Mouse (Mus musculus) liver, adult (tissue): ENCODE results near the gene Tm7sf2.

ENCODE experiments used
- GATA4 ChIP-seq: IDR thresholded peaks from 2 replicates; pipeline ENCODE4 v1.6.1; 2014; ENCODE audit warnings: mild to moderate bottlenecking, low read length; ENCODE audit not compliant: insufficient replicate concordance

Gene Tm7sf2

DNA sequence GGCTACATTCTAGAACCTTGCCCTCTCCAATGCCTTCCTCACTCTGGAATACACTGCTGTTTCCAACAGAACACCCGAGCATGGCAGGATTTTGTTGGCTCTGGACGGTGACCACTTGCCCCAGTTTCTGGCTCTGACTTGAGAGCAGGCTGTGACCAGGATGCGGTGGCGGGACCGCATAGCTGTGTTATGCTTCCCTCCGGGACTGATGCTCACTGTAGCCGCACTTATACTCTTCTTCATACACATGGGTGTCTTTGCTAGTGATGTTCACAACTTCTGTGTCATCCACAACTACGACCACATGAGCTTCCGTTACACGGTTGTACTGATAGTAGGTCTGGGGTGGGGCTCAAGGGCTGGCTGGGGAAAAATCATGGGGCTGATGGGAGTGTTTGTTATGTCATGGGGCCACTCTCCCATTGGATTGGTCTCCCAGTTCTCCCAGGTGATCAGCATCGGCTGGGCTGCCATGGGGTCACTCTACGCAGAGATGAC lies 11.9 kb upstream of the Tm7sf2 start, which contains the start of gene Tmem262:
Gene Tmem262 (plus strand): TSS at position 51 of the 498 bp plus-strand sequence.
- no peak for TF ChIP-seq GATA4

DNA sequence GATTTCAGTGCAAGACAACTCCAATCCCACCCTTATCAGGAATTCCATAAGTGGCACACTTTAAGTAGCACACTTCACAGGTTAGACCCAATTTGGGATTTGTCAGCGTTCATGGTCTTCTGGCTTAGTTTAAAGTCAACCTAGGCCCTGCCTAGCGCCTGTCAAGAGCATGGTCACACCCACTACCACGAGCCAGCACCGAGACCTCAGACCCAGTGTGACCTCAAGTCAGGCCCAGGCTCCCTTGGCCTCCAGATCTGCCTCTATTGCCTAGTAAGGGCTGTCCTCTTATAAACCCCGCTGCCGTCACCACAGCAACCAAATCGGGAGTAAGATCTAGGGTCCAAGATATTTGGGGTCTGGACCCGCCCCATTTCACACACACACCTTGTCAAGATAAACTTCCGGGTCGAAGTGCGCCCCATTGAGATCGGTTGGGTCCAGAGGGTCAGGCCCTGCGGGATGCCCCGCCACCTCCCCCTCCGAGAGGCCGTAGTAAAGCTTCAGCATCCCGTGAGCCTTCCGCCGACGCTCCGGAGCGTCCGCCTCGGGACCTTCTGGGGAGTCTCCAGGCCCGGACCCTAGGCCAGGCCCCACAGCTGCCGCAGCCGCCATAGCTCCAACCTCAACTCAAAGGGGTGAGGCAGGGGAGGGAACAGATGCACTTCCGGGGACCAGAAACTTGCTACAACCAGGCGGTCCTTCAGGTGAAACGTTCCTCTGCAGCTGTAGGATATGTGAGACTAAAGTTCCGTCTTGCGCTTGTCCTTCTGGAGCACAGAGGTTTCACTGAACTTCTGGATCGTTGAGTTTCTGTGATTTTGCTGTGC lies 8.6 kb upstream of the Tm7sf2 start, which contains the start of gene Vps51:
Gene Vps51 (minus strand): TSS at position 668 of the 830 bp plus-strand sequence.
- TF ChIP-seq GATA4 = peak; percentile 4; the same call in 1 of the 2 replicates

DNA sequence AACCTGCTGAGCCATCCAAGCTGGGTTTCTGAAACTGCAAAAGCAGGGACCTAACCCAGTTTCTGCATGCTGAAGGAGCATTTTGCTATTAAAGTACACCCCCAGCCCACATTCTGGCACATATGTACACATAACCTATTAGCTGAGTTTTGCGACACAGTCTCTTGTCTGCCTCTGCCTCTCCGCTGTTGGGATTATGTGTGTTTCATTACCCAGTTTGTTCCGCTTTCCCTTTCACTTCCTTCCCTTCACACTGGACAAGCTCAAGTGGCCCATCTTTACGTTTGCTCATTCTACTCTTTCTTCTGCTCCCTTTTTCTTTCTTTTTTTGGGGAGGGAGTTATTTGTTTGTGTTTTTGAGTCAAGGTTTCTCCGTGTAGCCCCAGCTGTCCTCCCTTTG lies 5.7 kb upstream of the Tm7sf2 start:
- TF ChIP-seq GATA4 = no peak

DNA sequence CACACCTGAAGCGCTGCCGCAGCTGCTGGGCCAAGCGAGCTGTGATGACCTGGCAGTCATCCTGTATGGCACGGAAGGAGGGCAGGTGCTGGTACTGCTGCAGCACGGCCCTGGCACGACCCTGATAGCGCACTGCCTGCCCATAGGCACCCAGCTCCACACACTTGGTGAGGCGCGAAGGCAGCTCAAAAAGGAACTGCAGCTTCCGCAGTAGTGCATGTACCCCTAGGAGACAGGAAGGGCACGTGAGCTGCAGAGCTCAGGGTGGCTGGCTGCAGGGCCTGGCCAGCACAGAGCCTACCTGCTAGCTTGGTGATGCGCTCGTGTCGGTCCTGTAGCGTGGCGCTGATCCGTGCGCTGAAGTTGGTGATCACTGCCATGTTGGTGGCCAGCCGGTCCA lies 3.1 kb upstream of the Tm7sf2 start:
- TF ChIP-seq GATA4 = no peak

DNA sequence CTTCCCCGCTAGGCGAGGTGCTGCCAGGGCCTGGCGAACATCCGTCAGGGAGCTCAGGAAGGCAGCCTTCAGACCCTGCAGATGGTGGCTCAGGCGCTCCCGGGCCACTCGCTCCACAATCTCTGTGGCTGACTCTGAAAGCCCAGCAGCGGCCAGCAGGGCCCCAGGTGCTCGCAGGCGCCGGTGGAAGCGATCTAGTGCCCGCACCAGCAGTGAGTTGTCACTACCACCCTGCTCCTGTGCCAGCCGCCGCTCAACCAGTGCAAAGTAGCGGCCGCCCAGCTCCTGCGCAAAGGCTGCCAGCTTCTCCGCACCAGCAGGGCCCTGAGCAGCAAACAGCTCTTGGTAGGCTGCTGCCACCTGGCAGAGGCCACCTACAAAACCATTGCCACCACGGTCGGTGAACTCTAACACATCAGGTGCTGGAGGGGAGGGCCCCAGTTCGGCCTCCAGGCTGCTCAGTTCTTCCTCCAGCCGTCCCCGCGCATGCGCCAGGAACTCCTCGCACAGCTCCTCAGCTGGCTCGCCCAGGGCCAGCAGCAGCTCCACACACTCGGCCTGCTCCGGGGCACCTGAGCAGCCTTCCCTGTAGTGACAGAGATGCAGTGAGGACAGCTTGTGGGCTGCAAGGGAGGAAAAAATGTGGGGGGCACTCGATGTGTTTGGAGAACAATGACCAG lies 2.5 kb upstream of the Tm7sf2 start:
- TF ChIP-seq GATA4 = no peak

DNA sequence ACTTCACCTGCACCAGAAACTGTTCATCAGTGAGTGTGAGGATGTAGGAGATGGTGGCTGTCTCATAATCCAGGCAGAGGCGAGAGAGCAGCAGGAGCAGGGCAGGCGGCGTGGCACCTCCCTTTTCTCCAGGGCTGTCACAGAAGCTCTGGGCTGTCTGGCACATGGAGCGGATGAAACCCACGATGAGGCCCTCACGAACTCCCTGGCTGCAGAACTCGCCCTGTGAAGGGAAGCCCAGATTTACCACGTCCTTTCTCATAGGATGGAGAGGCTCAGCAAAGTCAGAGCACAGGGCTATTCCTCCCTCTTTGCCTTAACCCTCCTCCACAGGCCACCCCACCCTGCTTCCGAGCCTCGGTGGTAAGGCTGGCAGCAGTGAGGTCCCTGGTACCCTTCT lies 1.7 kb upstream of the Tm7sf2 start:
- TF ChIP-seq GATA4 = no peak

DNA sequence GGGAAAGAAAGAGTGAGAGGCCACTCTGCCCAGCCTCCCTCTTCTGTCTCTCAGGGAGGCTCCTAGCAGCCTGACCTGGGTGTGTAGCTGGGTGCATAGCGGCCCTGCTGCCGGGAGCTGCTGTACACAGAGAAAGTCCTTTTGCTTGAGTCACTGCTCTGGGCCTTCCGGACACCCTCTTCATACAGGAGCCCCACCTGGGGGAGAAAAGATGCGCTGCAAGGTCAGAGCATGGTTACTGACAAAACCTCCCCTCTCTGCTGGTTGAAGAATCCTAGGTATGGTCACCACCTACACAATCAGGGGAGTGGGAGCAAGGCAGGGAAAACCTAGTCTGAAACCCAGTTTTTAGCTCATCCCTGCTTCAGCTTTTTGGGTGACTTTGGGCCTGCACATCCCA lies 778 bp upstream of the Tm7sf2 start:
- TF ChIP-seq GATA4 = no peak

DNA sequence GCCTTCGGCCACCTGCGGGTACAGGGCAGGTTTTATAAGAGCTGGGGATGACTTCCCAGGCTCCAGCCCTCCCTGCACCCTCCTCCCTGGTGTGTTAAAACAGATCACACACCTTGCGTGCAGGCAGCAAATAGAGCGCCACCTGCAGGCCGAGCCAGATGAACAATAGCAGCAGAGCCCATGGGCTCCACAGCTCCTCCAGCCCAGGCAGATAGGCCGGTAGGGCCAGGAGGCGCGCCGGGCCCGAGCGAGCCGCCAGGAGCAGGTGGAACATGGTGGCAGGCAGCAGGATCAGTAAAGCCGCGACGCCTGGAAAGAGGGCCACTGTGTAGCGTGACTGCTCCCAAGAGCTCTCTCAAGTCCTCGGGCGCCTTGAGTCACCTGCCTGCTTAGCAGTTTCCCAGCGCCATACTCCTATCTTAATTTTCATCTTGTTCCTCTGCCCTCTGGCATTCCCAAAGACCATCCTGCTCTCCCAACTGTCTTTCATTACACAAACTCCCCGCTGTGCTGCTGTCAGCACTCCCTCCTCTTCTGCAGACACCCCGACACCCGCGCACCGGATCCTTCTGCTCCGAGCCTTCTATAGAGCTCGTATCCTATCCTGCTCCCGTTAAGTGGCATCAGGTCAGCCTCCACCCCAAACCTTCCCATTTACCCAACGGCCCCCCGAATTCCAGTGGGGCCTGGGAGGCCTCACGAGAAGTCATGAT lies 1.0 kb downstream of the Tm7sf2 start:
- no peak for TF ChIP-seq GATA4

DNA sequence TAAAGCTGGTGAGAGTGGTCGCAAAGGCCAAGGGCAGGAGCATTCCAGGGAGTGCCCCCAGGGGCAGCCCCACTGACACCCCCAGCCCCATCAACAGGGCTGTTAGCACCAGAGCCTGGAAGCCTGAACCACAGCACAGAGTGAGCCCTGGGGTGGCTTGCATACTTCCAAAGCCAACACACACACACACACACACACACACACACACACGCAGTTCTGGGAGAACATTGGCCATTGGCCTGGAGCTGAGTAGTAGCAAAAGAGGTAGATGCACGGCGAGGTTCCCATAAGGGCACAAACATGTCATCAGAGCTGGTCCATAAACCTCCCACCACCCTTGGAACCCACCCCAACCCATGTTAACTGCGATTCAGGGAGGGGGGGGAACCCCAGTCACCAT lies 1.6 kb downstream of the Tm7sf2 start:
- no peak for TF ChIP-seq GATA4

DNA sequence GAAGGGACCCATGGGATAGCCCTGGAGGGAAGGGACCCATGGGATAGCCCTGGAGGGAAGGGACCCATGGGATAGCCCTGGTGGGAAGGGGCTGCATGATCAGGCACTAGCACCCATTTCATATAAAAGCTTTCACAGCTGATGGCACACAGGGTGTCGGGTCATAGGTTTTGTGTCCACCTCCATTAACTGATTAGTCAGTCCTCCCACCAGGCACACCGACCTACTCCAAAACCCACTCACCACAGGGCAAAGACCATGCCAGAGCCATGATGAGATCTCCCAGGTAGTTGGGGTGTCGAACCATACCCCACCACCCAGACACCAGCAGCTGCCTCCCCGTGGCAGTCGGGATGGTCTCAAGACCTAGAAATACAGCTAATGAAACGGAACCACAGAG lies 5.1 kb downstream of the Tm7sf2 start:
- no peak for TF ChIP-seq GATA4

DNA sequence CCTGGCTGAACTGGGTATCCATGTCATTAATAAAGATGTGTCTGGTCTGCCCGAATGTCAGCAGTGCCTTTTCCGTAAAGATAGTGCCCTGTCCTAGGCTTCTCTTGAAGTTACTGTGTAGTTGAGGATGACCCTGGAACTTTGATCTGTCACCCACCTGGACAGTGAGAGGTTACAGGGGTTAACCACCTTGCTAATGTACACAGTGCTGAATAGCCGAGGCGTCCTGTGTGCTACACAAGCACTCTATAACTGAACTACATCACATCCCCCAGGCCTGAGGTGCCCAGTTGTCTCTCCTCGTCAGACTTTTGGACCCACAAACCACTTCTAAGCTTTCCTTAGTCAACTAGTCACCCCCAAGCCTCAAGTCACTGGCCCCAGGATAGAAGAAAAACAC lies 5.8 kb downstream of the Tm7sf2 start:
- TF ChIP-seq GATA4 = no peak

DNA sequence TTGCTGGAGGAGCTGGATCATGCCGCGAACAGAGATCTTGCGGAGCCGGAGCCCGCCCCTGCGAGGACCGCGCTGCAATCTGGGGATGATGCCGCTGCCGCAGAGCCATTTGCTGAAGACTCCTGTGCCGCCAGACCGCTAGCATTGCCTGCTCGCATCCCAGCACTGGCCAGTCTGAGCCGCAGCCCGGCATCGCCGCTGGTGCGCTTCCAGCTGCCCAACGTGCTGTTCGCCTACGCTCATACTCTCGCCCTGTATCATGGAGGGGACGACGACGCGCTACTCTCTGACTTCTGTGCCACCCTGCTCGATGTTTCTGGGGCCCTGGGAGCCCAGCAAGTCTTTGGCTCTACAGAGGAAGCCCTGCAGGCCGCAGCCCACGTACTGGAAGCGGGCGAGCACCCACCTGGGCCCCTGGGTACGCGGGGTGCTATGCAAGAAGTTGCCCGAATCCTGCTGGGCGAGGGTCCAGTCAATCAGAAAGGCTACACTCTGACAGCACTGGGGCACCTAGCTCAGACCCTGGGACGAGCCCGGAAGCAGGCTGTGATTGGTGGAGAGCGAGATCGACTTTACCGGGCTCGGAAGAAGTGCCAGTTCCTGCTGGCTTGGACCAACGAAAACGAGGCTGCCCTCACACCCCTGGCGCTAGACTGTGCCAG lies 6.4 kb downstream of the Tm7sf2 start:
- TF ChIP-seq GATA4 = no peak

DNA sequence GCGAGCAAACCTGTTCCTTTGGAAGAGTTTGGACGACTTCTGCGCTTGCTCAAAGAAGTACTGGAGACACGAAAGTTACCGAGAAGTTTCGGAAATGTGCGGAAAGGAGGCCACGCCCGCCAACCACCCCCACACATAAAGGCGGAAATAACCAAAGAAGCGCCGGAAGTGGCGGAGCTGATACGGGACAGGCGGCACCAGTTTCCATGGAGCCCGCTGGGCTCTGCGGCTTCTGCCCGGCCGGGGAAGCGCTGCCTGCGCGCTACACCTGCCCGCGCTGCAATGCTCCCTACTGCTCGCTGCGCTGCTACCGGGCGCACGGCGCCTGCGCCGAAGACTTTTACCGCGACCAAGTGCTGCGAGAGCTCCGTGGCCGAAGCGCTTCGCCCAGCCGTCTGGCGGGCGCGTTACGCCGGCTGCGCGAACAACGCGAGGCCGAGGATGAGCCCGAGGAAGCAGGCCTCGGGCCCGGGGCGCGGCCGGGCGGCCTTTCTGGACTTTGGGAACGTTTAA lies 7.1 kb downstream of the Tm7sf2 start, which contains the start of gene Znhit2:
Gene Znhit2 (plus strand): TSS at position 172 of the 513 bp plus-strand sequence.
- TF ChIP-seq GATA4 = peak; percentile 96

DNA sequence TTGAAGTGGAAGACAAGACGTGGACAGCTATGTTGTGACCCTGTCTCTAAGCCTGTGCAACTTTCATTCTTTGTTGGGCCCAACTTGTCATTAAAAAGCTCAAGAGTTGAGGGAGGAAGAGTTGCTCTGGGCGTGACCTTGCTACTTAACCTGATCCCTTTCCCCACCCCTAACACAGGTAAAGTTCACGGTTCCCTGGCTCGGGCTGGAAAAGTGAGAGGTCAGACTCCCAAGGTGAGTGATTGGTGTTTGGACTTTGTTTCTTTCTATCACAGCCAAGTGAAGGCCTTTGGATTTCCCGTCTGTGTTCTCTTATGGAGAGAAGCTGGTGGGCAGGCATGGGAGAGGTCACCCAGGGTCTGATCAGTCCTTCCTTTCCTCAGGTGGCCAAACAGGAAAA lies 9.2 kb downstream of the Tm7sf2 start:
- no peak for TF ChIP-seq GATA4

DNA sequence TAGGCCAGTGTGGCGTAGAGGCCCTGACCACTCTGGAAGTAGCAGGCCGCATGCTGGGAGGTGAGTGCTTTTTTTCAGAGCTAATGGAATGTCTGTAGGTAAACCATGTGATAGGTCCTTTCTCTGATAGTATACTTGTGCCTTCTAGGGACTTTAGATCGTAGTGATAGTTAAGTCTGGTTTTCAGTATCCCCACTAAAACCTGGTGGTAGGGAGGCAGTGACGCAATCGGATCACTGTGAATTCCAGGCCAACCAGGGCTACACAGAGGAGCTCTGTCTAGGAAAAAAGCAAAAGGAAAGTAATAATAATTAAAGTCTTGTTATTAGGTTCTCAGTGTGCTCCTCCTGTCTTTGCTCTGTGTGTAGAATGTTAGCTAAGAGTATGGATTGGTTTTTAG lies 9.7 kb downstream of the Tm7sf2 start:
- no peak for TF ChIP-seq GATA4
